Mouse (Mus musculus) lung, embryonic 14.5 days (tissue): ENCODE data around the gene A4galt. TPM values are rescaled to one million over a fixed set of nuclear protein-coding genes. Genes with fewer than 3 reads are reported as not detected.

Experiments
- ATAC-seq: fragments of 200-750 bp; cut with Nextera tagmentation; 2 replicates; pipeline ENCODE4 v1.8.0; 2017; ENCODE audit warnings: mild to moderate bottlenecking, moderate TSS enrichment, moderate library complexity; ENCODE audit not compliant: insufficient read depth
- DNase-seq: peaks from one replicate; pipeline ENCODE4 v3.0.0-alpha.2; 2015
- H3K27ac ChIP-seq: fragments of 300-500 bp; sonication (generic); 2 replicates; pipeline ENCODE4 v1.5.1; 2014; ENCODE audit warnings: low read depth, mild to moderate bottlenecking, moderate library complexity
- H3K27me3 ChIP-seq: fragments of 300-500 bp; sonication (generic); 2 replicates; pipeline ENCODE4 v1.6.1; 2014; ENCODE audit warnings: low read length, control low read depth; ENCODE audit not compliant: insufficient read depth
- H3K36me3 ChIP-seq: fragments of 300-500 bp; sonication (generic); 2 replicates; pipeline ENCODE4 v1.6.1; 2014; ENCODE audit warnings: control low read depth; ENCODE audit not compliant: insufficient read depth
- H3K4me1 ChIP-seq: fragments of 300-500 bp; sonication (generic); 2 replicates; pipeline ENCODE4 v1.6.1; 2014; ENCODE audit warnings: antibody characterized with exemption, control low read depth; ENCODE audit not compliant: insufficient read depth
- H3K4me2 ChIP-seq: fragments of 300-500 bp; sonication (generic); 2 replicates; pipeline ENCODE4 v1.6.1; 2014; ENCODE audit warnings: mild to moderate bottlenecking
- H3K4me3 ChIP-seq: fragments of 300-500 bp; sonication (generic); 2 replicates; pipeline ENCODE4 v1.5.1; 2014; ENCODE audit warnings: low read depth, low read length
- H3K9ac ChIP-seq: fragments of 300-500 bp; sonication (generic); 2 replicates; pipeline ENCODE4 v1.6.1; 2014
- H3K9me3 ChIP-seq: fragments of 300-500 bp; sonication (generic); 2 replicates; pipeline ENCODE4 v1.6.1; 2016; ENCODE audit warnings: low read depth, low read length, control low read depth
- CTCF ChIP-seq: IDR thresholded peaks from 2 replicates; pipeline ENCODE4 v1.5.1; 2016; ENCODE audit warnings: antibody characterized with exemption, low read depth
- WGBS: fragments of 180-500 bp; shearing (Covaris S2); extraction: QIAGEN DNeasy Blood & Tissue Kit; methylation state at CpG from one replicate; pipeline ENCODE4 v1.1.7; 2014; 5-methylcytosine and 5-hydroxymethylcytosine counted together
- polyA plus RNA-seq: library from polyadenylated mRNA; unstranded; fragments of >200 nt; fragmentation: Nextera tagmentation; extraction: Ambion mirVana; gene quantifications from 2 replicates; pipeline ENCODE4 v1.2.1, GENCODE M21; 2014

The A4galt gene
- polyA plus RNA-seq, 1 experiment from 2014 or later, result 2.4 TPM

DNA sequence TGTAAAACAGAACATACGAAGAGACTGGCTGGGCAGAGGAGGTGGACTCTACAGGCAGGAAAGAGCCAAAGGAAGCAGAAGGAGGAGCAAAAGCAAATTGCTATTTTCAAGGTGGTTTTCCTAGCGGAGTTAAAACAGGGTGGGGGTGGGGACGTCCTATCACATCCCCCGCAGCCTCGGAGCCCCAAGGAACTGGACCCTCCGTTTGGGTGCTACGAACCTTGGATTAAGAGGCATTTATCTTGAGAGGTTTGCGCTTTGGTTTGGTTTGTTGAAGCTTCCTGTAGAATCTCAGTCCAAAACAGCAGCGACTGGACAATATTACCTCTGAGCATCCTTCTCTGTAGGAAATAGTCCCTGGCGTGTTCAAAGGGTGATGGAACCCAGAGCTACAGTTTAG is 41.9 kb downstream of the A4galt start:
- peak overlapping the region; percentile 54 for H3K4me2 ChIP-seq
- no peaks in the 10 kb centered on the region for H3K36me3 ChIP-seq
- 0 out of 2 replicates have a peak, but pooled peaks cover 2% of the 10 kb centered on the region for H3K4me1 ChIP-seq
- no peak for TF ChIP-seq CTCF
- peak overlapping the region; percentile 21; the same call in 1 of the 2 replicates for H3K9ac ChIP-seq
- no peaks in the 10 kb centered on the region for H3K27me3 ChIP-seq
- H3K4me3 ChIP-seq, result peak overlapping the region; percentile 7
- WGBS, result 9% methylated on average over 10 of the region's 10 CpGs
- no peak overlapping the region for H3K27ac ChIP-seq
- DNase-seq (no peak), ATAC-seq (no peak)
- no peaks in the 10 kb centered on the region for H3K9me3 ChIP-seq

DNA sequence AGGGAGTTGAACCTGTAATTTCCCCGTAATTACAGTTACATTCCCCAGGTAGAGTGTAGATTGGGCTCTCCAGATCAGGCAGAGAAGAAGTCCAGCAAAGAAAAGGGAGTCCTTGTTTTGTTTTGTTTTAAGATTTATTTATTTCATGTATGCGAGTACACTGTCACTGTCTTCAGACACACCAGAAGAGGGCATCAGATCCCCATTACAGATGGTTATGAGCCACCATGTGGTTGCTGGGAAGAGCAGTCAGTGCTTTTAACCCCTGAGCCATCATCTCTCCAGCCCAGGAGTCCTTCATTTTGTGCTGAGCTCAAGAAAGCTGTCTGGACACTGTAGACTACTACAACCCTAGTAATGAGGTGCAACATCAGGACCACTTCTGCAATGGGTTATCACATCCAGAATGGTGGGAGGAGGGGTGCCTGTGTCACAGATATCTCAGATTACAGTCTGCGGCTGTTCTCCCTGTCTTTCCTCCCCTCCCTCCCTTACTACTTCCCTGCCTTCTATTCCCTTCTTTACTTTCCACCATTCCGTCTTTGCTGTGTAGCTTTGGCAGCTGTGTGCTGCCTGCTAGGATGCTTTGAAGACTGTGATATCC is 42.4 kb downstream of the A4galt start:
- no peak overlapping the region for H3K4me3 ChIP-seq
- TF ChIP-seq CTCF, result peak; percentile 29; the same call in 1 of the 2 replicates
- H3K27me3 ChIP-seq, result no peaks in the 10 kb centered on the region
- DNase-seq, result peak; percentile 17
- H3K27ac ChIP-seq, result no peak overlapping the region
- 35% methylated on average over 4 of the region's 4 CpGs for WGBS
- H3K4me1 ChIP-seq, result 0 out of 2 replicates have a peak, but pooled peaks cover 2% of the 10 kb centered on the region
- H3K36me3 ChIP-seq, result no peaks in the 10 kb centered on the region
- ATAC-seq, result no peak
- H3K9ac ChIP-seq, result 0 out of 2 replicates have a peak overlapping the region, but pooled peaks have one; percentile 21
- peak overlapping the region; percentile 54 for H3K4me2 ChIP-seq
- no peaks in the 10 kb centered on the region for H3K9me3 ChIP-seq

DNA sequence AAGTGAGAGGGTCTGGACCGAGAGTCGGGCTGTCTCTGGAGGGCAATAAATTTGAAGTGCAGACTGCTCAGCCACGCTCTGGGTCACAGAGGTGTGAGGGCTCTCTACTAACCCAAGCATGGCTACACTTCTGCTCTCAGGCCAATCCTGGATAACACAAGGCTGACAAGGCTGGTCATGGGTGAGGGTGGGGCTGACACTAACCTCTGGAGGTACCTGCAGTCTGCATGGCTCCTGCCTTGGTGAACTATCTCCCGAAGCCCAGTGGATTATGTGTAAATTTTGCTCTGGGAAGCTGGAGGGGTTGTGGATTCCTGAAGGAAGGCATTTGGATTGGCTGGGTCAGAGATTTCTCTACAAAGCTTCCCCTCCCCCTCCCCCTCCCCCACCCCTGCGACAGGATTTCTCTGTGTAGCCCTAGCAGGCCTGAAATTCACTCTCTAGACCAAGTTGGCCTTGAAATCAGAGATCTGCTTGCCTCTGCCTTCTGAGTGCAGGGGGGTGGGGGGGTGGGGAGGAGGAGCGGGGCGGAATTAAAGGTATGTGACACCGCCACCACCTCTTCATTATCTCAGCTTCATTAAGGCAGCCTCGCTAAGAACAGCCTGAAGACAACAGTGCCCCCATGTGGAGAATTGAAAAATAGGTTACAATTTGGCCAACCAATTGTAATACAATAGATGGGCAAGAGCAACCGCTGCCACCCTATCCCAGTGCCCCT is 46.7 kb downstream of the A4galt start:
- Histone ChIP-seq H3K4me1 (0 out of 2 replicates have a peak, but pooled peaks cover 2% of the 10 kb centered on the region), H3K27ac (no peak overlapping the region), H3K9ac (no peak overlapping the region), H3K4me3 (0 out of 2 replicates have a peak overlapping the region, but pooled peaks have one; percentile 4), H3K9me3 (no peaks in the 10 kb centered on the region), H3K27me3 (no peaks in the 10 kb centered on the region), H3K36me3 (no peaks in the 10 kb centered on the region), H3K4me2 (peak overlapping the region; percentile 46)
- peak; percentile 74 for TF ChIP-seq CTCF
- ATAC-seq (peak; percentile 17; the same call in 1 of the 2 replicates), DNase-seq (peak; percentile 89)
- WGBS, result 23% methylated on average over 10 of the region's 10 CpGs

DNA sequence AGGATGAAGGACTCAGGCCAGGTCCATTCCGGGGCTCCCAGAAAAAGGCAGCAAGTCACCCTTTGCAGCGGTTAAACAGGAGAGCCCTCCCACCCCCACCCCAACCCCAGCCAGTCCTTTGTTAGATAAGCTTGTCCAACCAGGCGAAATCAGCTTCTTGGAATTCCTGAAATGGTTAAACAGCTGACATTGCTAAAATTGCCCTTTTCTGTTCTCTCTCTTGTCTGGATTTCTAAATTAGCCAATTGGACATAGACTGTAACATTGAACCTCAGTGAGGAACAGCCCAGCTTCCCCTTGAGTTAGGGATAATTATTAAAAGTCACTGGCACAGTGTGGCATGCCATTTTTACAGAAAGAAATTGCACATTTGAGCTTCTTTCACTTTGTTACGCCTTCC is 49.2 kb downstream of the A4galt start:
- H3K4me3 ChIP-seq, result no peak overlapping the region
- DNase-seq (peak; percentile 16), ATAC-seq (no peak)
- no peaks in the 10 kb centered on the region for H3K27me3 ChIP-seq
- no peaks in the 10 kb centered on the region for H3K4me1 ChIP-seq
- 57% methylated on average over 4 of the region's 4 CpGs for WGBS
- H3K9me3 ChIP-seq, result no peaks in the 10 kb centered on the region
- no peak for TF ChIP-seq CTCF
- H3K4me2 ChIP-seq, result no peak overlapping the region
- no peak overlapping the region for H3K27ac ChIP-seq
- H3K9ac ChIP-seq, result no peak overlapping the region
- H3K36me3 ChIP-seq, result no peaks in the 10 kb centered on the region

DNA sequence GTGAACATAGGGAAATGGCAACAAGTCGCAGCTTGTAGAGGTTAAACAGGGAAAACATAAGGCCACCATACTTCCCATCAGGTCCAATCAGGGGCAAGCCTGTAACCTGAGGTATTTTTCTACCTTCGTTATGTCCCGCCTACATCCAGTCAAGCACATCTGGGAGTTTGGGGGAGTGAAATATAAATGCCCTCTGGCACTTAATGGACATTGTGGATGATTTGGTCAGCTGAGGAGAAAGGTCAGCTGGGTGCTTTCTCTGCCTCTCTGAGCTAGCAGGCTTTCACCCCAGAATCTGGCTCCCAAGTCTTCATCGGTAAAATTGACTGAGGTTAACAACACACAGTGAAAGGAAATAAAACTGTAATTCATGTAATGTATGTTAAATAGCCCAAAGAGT is 58.2 kb downstream of the A4galt start:
- Histone ChIP-seq H3K4me1 (no peaks in the 10 kb centered on the region), H3K4me2 (no peak overlapping the region), H3K36me3 (no peaks in the 10 kb centered on the region), H3K9ac (no peak overlapping the region), H3K4me3 (no peak overlapping the region), H3K27ac (no peak overlapping the region), H3K9me3 (no peaks in the 10 kb centered on the region), H3K27me3 (no peaks in the 10 kb centered on the region)
- TF ChIP-seq CTCF, result no peak
- WGBS, result 93% methylated on average over 4 of the region's 4 CpGs
- DNase-seq (no peak), ATAC-seq (no peak)

DNA sequence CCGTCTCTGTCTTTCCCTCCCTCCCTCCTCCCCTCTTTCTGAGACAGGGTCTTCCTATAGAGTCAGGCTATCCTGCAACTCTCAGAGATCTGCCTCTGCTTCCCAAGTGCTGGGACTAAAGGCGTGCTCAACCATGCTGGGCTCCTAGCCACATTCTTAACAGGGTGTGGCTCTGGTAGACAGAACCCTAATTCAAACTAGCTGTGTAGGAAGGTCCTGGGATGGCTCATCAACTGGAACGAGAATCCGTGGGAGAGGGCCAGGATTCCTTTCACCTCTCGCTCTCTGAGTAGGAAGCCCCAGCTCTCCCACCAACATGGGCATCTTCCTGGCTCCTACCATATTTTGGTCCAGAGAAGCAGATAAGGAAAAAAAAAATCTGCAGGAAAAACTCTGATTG is 69.2 kb downstream of the A4galt start:
- Histone ChIP-seq H3K9ac (no peak overlapping the region), H3K27ac (no peak overlapping the region), H3K27me3 (no peaks in the 10 kb centered on the region), H3K4me3 (no peak overlapping the region), H3K4me1 (no peaks in the 10 kb centered on the region), H3K36me3 (no peaks in the 10 kb centered on the region), H3K9me3 (no peaks in the 10 kb centered on the region), H3K4me2 (no peak overlapping the region)
- no peak for ATAC-seq
- no peak for TF ChIP-seq CTCF
- no peak for DNase-seq
- 71% methylated on average over 5 of the region's 5 CpGs for WGBS

DNA sequence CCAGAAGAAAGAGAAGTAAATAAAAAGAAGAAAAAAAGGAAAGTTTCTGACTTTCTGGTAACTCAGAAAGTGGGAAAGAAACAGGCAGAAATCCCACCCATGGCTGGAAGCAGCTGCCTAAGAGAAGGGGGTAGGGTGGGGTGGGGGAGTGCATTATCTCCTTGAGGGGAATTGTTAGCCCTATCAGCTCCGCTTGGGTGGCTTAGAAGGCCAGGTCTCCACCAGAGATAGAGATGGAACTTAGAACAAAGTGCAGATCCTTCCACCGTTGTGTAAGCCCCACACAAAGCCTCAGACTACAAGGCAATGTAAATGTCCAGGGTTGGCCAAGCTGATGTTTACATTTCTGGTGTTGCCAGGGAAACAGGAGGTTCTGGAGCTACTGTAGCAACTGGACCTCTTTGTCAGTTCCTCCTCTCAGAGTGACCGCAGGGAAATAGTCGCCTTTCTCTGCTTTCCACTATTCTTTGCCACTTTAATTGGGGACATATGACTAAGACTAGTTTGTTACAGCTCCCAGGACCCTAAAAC is 69.7 kb downstream of the A4galt start:
- no peaks in the 10 kb centered on the region for H3K36me3 ChIP-seq
- H3K4me2 ChIP-seq, result no peak overlapping the region
- no peaks in the 10 kb centered on the region for H3K9me3 ChIP-seq
- H3K27ac ChIP-seq, result no peak overlapping the region
- H3K9ac ChIP-seq, result no peak overlapping the region
- H3K4me1 ChIP-seq, result no peaks in the 10 kb centered on the region
- DNase-seq, result peak; percentile 65
- no peak overlapping the region for H3K4me3 ChIP-seq
- no peak for ATAC-seq
- no peaks in the 10 kb centered on the region for H3K27me3 ChIP-seq
- no peak for TF ChIP-seq CTCF
- 32% methylated on average over 4 of the region's 4 CpGs for WGBS
